Mouse (Mus musculus) C2C12 (cell line): ENCODE data around the gene Det1. TPM values are rescaled to one million over a fixed set of nuclear protein-coding genes. Genes with fewer than 3 reads are reported as not detected.

ENCODE experiments used
- H3K27me3 ChIP-seq: one replicate; pipeline ENCODE4 v1.6.1; 2011; ENCODE audit not compliant: control insufficient read depth, insufficient read depth, insufficient read length
- H3K36me3 ChIP-seq: one replicate; pipeline ENCODE4 v1.6.1; 2011; ENCODE audit not compliant: control insufficient read depth, insufficient read depth
- H3K4me3 ChIP-seq: one replicate; pipeline ENCODE4 v1.5.1; 2011; ENCODE audit warnings: mild to moderate bottlenecking, control low read depth; ENCODE audit not compliant: poor library complexity, insufficient read depth, severe bottlenecking
- H3K79me2 ChIP-seq: one replicate; pipeline ENCODE4 v1.6.1; 2011; ENCODE audit not compliant: control insufficient read depth, insufficient read depth
- H3K79me3 ChIP-seq: one replicate; pipeline ENCODE4 v1.6.1; 2011; ENCODE audit warnings: low read depth, control low read depth
- H3ac ChIP-seq: one replicate; pipeline ENCODE3; 2011; ENCODE audit warnings: low read depth; ENCODE audit not compliant: control insufficient read depth, insufficient read length
- CEBPB ChIP-seq: IDR thresholded peaks from one replicate; pipeline ENCODE4 v1.6.1; 2011; ENCODE audit warnings: low read depth, mild to moderate bottlenecking, control low read depth, moderate library complexity
- CTCF ChIP-seq: IDR thresholded peaks from one replicate; pipeline ENCODE4 v1.5.1; 2011; ENCODE audit not compliant: control insufficient read depth, insufficient read depth, insufficient read length
- FOSL1 ChIP-seq: IDR thresholded peaks from one replicate; pipeline ENCODE4 v1.8.0; 2011; ENCODE audit warnings: mild to moderate bottlenecking, low read length; ENCODE audit not compliant: poor library complexity, insufficient read depth, severe bottlenecking
- MAX ChIP-seq: IDR thresholded peaks from one replicate; pipeline ENCODE4 v1.6.1; 2011; ENCODE audit warnings: mild to moderate bottlenecking, control low read depth
- MYOD1 ChIP-seq: IDR thresholded peaks from one replicate; pipeline ENCODE4 v1.6.1; 2011; ENCODE audit warnings: low read depth; ENCODE audit not compliant: control insufficient read depth, insufficient read length
- MYOG ChIP-seq: IDR thresholded peaks from one replicate; pipeline ENCODE4 v1.6.1; 2011; ENCODE audit not compliant: control insufficient read depth, insufficient read length; ENCODE audit errors: extremely low read depth
- USF1 ChIP-seq: IDR thresholded peaks from one replicate; pipeline ENCODE4 v1.6.1; 2011; ENCODE audit warnings: low read depth, mild to moderate bottlenecking, control low read depth, moderate library complexity
- long read RNA-seq, 2 experiments: library from polyadenylated mRNA; unstranded; transcript quantifications; one replicate each; pipeline ENCODE4 v2.0.0; 2019 to 2020
- polyA plus RNA-seq: library from polyadenylated mRNA; unstranded; fragments of >200 nt; fragmentation: generic; extraction: Trizol; gene quantifications from one replicate; pipeline ENCODE4 v1.2.1, GENCODE M21; 2012; ENCODE audit warnings: missing spikeins

The Det1 gene
- polyA plus RNA-seq, result 13.1 TPM
- long read RNA-seq, experiment 1, partial matches to known transcripts, result 2 of 6 reads
- long read RNA-seq, experiment 1, other reads (novel, unspliced or antisense), result 1 of 6 reads
- long read RNA-seq, experiment 2, transcript Det1-201 (5 exons, 2,269 nt), result major isoform, 52 of 66 reads
- long read RNA-seq, experiment 2, partial matches to known transcripts, result 0 of 66 reads
- long read RNA-seq, experiment 2, other reads (novel, unspliced or antisense), result 14 of 66 reads

- Histone ChIP-seq H3K79me3 (no peaks in the 10 kb centered on the region), H3K36me3 (peaks cover 8% of the 10 kb centered on the region), H3K4me3 (peak within 1 kb of the TSS; percentile 52), H3K79me2 (peaks cover 18% of the 10 kb centered on the region), H3ac (peak within 1 kb of the TSS; percentile 94), H3K27me3 (no peaks in the 10 kb centered on the region)
- TF ChIP-seq CTCF, result peak; percentile 51
- TF ChIP-seq FOSL1, result no peak
- no peak for TF ChIP-seq MYOD1
Observed at GRCm38 (mm10) chr7:78846737-78847434, at the start of gene Det1. Det1 (minus strand) TSS chr7:78847263.

GRCm38 (mm10) chr7:78895653-78896333 lies 48.7 kb upstream of the Det1 start, which contains the start of gene Aen:
Aen (plus strand) TSS chr7:78895854.
- TF ChIP-seq MYOD1, result no peak
- peak; percentile 87 for TF ChIP-seq MAX
- H3K4me3 ChIP-seq, result peak within 1 kb of the TSS; percentile 84
- H3K27me3 ChIP-seq, result peaks cover 4% of the 10 kb centered on the region
- H3K36me3 ChIP-seq, result peaks cover 5% of the 10 kb centered on the region
- H3ac ChIP-seq, result peak within 1 kb of the TSS; percentile 89
- peaks cover 29% of the 10 kb centered on the region for H3K79me3 ChIP-seq
- peaks cover 33% of the 10 kb centered on the region for H3K79me2 ChIP-seq

GRCm38 (mm10) chr7:78895021-78895652 lies 48.1 kb upstream of the Det1 start:
- H3K79me2 ChIP-seq, result peaks cover 33% of the 10 kb centered on the region
- TF ChIP-seq MYOG (no peak), CEBPB (no peak), MYOD1 (no peak), USF1 (no peak), MAX (no peak), CTCF (no peak), FOSL1 (no peak)
- H3K27me3 ChIP-seq, result peaks cover 5% of the 10 kb centered on the region

GRCm38 (mm10) chr7:78893917-78894316 lies 46.9 kb upstream of the Det1 start:
- Histone ChIP-seq H3K27me3 (peaks cover 13% of the 10 kb centered on the region), H3K79me2 (peaks cover 33% of the 10 kb centered on the region), H3K36me3 (peaks cover 5% of the 10 kb centered on the region), H3K4me3 (no peak overlapping the region), H3K79me3 (peaks cover 29% of the 10 kb centered on the region), H3ac (no peak overlapping the region)
- TF ChIP-seq CTCF (no peak), MAX (no peak), USF1 (no peak), MYOG (no peak), CEBPB (no peak), MYOD1 (no peak), FOSL1 (no peak)

More at GRCm38 (mm10) chr7:78895021-78895652, 48.1 kb upstream of the Det1 start:
- no peak overlapping the region for H3K4me3 ChIP-seq
- peaks cover 29% of the 10 kb centered on the region for H3K79me3 ChIP-seq
- H3K36me3 ChIP-seq, result peaks cover 5% of the 10 kb centered on the region
- H3ac ChIP-seq, result no peak overlapping the region

- H3K79me2 ChIP-seq, result no peaks in the 10 kb centered on the region
- H3ac ChIP-seq, result no peak overlapping the region
- H3K4me3 ChIP-seq, result no peak overlapping the region
- H3K27me3 ChIP-seq, result peaks cover 31% of the 10 kb centered on the region
- no peaks in the 10 kb centered on the region for H3K79me3 ChIP-seq
- H3K36me3 ChIP-seq, result no peaks in the 10 kb centered on the region
- TF ChIP-seq CTCF (peak; percentile 75), MYOD1 (no peak)
Observed at GRCm38 (mm10) chr7:78890641-78891040, 43.6 kb upstream of the Det1 start.

- Histone ChIP-seq H3ac (no peak overlapping the region), H3K79me2 (no peaks in the 10 kb centered on the region), H3K79me3 (no peaks in the 10 kb centered on the region), H3K27me3 (peaks cover 53% of the 10 kb centered on the region), H3K4me3 (no peak overlapping the region), H3K36me3 (no peaks in the 10 kb centered on the region)
- TF ChIP-seq CEBPB (no peak), MYOD1 (no peak), MAX (no peak), FOSL1 (no peak), CTCF (no peak), USF1 (no peak), MYOG (no peak)
Observed at GRCm38 (mm10) chr7:78887431-78887842, 40.4 kb upstream of the Det1 start.
